Mouse (Mus musculus) midbrain, postnatal 0 days (tissue): ENCODE measurements around the gene Map1b. TPM values are rescaled to one million over a fixed set of nuclear protein-coding genes. Genes with fewer than 3 reads are reported as not detected.

Experiments used
- ATAC-seq: fragments of 200-750 bp; cut with Nextera tagmentation; 2 replicates; pipeline ENCODE4 v1.8.0; 2017; ENCODE audit warnings: moderate number of reproducible peaks, mild to moderate bottlenecking, moderate TSS enrichment, moderate library complexity; ENCODE audit not compliant: low FRiP score
- DNase-seq: peaks from one replicate; pipeline ENCODE4 v3.0.0-alpha.2; 2015; ENCODE audit warnings: low spot score
- H3K27ac ChIP-seq: fragments of 300-500 bp; sonication (generic); 2 replicates; pipeline ENCODE4 v1.5.1; 2014; ENCODE audit warnings: low read depth, mild to moderate bottlenecking, low read length, mixed read lengths
- H3K27me3 ChIP-seq: fragments of 300-500 bp; sonication (generic); 2 replicates; pipeline ENCODE4 v1.6.1; 2014; ENCODE audit warnings: low read length, control low read depth, mixed read lengths; ENCODE audit not compliant: insufficient read depth
- H3K36me3 ChIP-seq: fragments of 300-500 bp; sonication (generic); 2 replicates; pipeline ENCODE4 v1.6.1; 2014; ENCODE audit warnings: low read length, control low read depth, mixed read lengths; ENCODE audit not compliant: insufficient read depth
- H3K4me1 ChIP-seq: fragments of 300-500 bp; sonication (generic); 2 replicates; pipeline ENCODE4 v1.6.1; 2014; ENCODE audit warnings: mild to moderate bottlenecking, control low read depth, antibody characterized with exemption, low read length, mixed read lengths; ENCODE audit not compliant: insufficient read depth
- H3K4me2 ChIP-seq: fragments of 300-500 bp; sonication (generic); 2 replicates; pipeline ENCODE4 v1.6.1; 2014; ENCODE audit warnings: low read depth, mild to moderate bottlenecking, low read length, mixed read lengths; ENCODE audit not compliant: poor library complexity, severe bottlenecking
- H3K4me3 ChIP-seq: fragments of 300-500 bp; sonication (generic); 2 replicates; pipeline ENCODE4 v1.5.1; 2014; ENCODE audit warnings: low read depth, mild to moderate bottlenecking, low read length, moderate library complexity
- H3K9ac ChIP-seq: fragments of 300-500 bp; sonication (generic); replicated peaks from 2 replicates; pipeline ENCODE4 v1.6.1; 2014; ENCODE audit warnings: mild to moderate bottlenecking, low read length, moderate library complexity, mixed read lengths; ENCODE audit not compliant: poor library complexity, severe bottlenecking
- H3K9me3 ChIP-seq: fragments of 300-500 bp; sonication (generic); 2 replicates; pipeline ENCODE4 v1.6.1; 2016; ENCODE audit warnings: low read length, control low read depth
- CTCF ChIP-seq: IDR thresholded peaks from 2 replicates; pipeline ENCODE4 v1.5.1; 2016; ENCODE audit warnings: antibody characterized with exemption, mild to moderate bottlenecking
- WGBS: fragments of 180-500 bp; shearing (Covaris S2); extraction: QIAGEN DNeasy Blood & Tissue Kit; methylation state at CpG from one replicate; pipeline ENCODE4 v1.1.7; 2014; 5-methylcytosine and 5-hydroxymethylcytosine counted together
- polyA plus RNA-seq: library from polyadenylated mRNA; unstranded; fragments of >200 nt; fragmentation: Nextera tagmentation; extraction: Ambion mirVana; gene quantifications from 2 replicates; pipeline ENCODE4 v1.2.1, GENCODE M21; 2015
- total RNA-seq: library from RNA; depleted of rRNA; stranded (reverse); fragments of >200 nt; gene quantifications from 2 replicates; pipeline ENCODE4 v1.2.3, GENCODE M21; 2014

Map1b gene
- total and polyA plus RNA-seq, 2 experiments from 2014 or later, result 913 to 2,125 TPM

DNA sequence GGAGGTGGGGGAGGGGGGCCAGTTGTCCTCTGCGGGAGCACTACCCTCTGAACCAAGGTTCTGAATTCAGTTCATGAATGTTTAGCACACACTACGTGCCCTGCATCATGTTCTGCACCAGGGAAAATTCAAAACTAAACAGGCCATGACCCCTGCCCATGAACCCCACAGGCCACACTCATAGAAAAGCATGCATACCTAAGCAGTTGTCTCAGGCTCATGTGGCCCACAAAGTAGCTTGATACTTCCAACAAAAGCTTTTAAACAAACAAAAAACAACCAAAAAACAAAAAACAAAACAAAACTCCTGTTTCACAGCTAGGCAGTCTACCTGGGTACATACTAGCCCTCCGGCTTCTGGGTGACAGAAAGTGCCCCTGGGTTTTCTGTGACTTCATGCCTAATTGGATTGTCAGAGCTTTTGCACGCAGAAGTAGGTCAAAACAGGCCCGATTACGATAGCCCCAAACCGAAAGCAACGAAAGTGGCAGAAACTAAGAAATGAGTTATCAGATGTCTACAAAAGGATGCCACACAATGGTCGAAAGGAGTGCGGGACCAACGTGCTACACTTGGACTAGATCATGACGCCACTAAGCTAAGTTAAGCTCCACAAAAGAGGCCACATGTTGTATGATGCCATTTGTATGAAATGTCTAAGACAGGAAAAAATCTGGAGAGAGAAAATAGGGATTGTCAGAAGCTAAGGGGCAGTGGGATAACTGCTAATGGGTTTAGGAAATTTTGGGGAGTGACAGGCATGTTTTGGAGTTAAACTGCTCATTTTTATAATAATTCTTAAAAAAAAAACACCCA, 73.7 kb downstream of the Map1b start:
- Histone ChIP-seq H3K36me3 (peaks cover 23% of the 10 kb centered on the region), H3K27ac (no peak overlapping the region; the same call in 1 of the 2 replicates), H3K4me1 (peaks cover 28% of the 10 kb centered on the region), H3K27me3 (no peaks in the 10 kb centered on the region), H3K4me3 (no peak overlapping the region), H3K9ac (no peak overlapping the region), H3K4me2 (no peak overlapping the region), H3K9me3 (no peaks in the 10 kb centered on the region)
- DNase-seq (no peak), ATAC-seq (no peak)
- 16% methylated on average over 12 of the region's 12 CpGs for WGBS
- TF ChIP-seq CTCF, result no peak

DNA sequence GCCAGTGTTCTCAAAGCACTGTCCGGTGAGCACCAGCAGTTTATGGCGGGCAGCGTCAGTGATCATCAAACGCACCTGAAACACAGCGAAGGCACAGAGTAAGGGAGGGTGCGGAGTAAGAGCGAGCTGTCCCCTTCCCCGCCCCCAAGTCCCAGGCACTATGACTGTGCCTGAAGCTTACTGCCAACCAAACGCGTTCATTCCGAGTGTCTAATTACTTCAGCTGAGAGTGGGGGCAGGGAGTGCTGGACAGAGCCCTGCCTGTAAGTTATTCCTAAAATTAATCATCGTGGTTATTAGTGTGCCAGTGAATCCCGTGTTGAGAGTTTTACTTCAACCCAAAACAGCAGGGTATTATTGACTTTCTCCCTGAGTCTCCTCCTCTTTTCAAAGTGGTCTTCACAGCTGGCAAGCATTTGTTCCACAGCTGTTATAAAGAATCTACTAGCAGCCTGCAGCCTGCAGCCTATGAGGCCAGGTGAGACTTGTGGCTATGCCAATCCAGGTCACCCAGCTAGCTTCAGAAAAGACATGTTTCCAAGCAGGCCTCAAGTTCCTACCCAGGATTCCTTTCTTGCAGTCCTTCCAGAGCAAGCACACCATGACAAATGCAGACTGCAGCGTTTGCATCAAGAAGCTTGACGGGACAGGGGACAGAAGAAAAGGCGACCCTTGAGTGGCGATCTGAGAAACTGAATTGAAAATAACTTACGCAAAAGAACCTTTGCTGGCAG, 74.5 kb downstream of the Map1b start:
- peaks cover 20% of the 10 kb centered on the region for H3K4me1 ChIP-seq
- peaks cover 28% of the 10 kb centered on the region for H3K36me3 ChIP-seq
- no peak overlapping the region; the same call in 1 of the 2 replicates for H3K27ac ChIP-seq
- no peak for TF ChIP-seq CTCF
- no peak for ATAC-seq
- H3K9ac ChIP-seq, result no peak overlapping the region
- H3K4me3 ChIP-seq, result no peak overlapping the region
- H3K4me2 ChIP-seq, result no peak overlapping the region
- WGBS, result 39% methylated on average over 18 of the region's 18 CpGs
- H3K9me3 ChIP-seq, result no peaks in the 10 kb centered on the region
- DNase-seq, result no peak
- no peaks in the 10 kb centered on the region for H3K27me3 ChIP-seq

DNA sequence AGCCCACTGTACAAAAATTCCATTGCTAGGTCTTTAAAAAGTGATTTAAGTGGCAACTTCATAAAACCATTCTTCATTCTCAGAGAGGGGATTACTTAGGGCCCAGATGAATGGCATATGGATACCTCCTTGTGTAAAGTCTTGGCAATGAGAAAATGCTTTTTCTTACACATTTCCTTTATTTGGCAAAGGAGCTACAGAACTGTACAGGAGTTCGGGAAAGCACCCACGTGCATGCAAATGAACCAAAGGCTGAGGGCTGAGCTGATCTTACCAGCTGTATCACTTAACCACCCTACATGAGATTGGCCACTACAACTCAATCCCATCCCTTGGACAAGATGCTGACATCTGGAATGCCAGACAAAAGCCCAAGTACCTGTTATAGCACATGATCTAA, 76.1 kb downstream of the Map1b start:
- H3K9me3 ChIP-seq, result no peaks in the 10 kb centered on the region
- peaks cover 12% of the 10 kb centered on the region for H3K4me1 ChIP-seq
- 72% methylated on average over 2 of the region's 2 CpGs for WGBS
- ATAC-seq (no peak), DNase-seq (no peak)
- no peak overlapping the region for H3K9ac ChIP-seq
- H3K36me3 ChIP-seq, result peaks cover 32% of the 10 kb centered on the region
- H3K4me3 ChIP-seq, result no peak overlapping the region
- H3K27me3 ChIP-seq, result no peaks in the 10 kb centered on the region
- H3K4me2 ChIP-seq, result no peak overlapping the region
- no peak for TF ChIP-seq CTCF
- no peak overlapping the region for H3K27ac ChIP-seq

DNA sequence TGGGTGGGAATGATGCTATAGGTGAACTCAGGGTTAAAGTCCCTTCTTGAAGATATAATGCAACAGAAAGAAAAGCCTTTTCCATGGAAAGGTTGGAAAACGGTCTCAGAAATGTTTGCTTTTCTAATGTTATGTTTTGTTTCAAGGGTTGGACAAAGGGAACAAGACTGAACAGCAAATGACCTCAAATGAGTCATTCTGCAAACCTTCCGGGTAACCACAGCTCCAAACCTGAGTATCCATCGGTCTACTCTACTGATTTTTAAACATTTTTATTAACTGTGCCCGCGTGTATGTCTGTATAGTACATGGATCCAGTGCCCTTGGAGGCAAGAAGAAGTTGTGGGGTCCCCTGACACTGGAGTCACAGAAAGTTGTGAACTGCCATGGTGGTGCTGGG, 77.0 kb downstream of the Map1b start:
- H3K4me2 ChIP-seq, result no peak overlapping the region
- peaks cover 40% of the 10 kb centered on the region for H3K36me3 ChIP-seq
- no peaks in the 10 kb centered on the region for H3K9me3 ChIP-seq
- no peak for DNase-seq
- no peak overlapping the region for H3K9ac ChIP-seq
- no peaks in the 10 kb centered on the region for H3K27me3 ChIP-seq
- ATAC-seq, result no peak
- 96% methylated on average over 5 of the region's 5 CpGs for WGBS
- no peak overlapping the region for H3K4me3 ChIP-seq
- peaks cover 8% of the 10 kb centered on the region for H3K4me1 ChIP-seq
- TF ChIP-seq CTCF, result no peak
- no peak overlapping the region for H3K27ac ChIP-seq

- H3K4me2 ChIP-seq, result no peak overlapping the region
- no peak overlapping the region for H3K4me3 ChIP-seq
- DNase-seq, result no peak
- H3K4me1 ChIP-seq, result no peaks in the 10 kb centered on the region; the same call in 1 of the 2 replicates
- no peak for TF ChIP-seq CTCF
- ATAC-seq, result no peak
- H3K9ac ChIP-seq, result no peak overlapping the region
- no peak overlapping the region for H3K27ac ChIP-seq
- no peaks in the 10 kb centered on the region for H3K27me3 ChIP-seq
- H3K36me3 ChIP-seq, result peaks cover 60% of the 10 kb centered on the region
- H3K9me3 ChIP-seq, result no peaks in the 10 kb centered on the region
Measured at GRCm38 (mm10) chr13:99437051-99437450, 79.3 kb downstream of the Map1b start.

DNA sequence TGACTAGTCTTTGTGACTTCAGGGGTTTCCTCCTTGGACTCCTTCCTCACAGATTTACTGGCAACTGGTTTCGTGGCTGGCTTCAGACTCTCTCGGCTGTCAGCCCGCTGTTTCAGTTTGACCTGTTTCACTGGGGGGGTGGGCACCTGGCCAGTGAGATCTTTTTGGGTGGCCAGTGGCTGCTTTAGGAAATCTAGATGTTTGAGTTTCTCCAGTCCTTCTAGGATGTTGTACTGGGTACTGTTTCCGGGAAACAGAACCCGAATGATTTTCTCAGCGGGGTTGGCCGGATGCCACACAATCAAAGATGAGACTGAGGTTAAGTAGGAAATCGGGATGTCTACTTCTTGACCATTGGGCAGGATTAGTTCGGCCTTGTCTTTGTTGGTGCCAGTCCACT, 81.8 kb downstream of the Map1b start:
- Histone ChIP-seq H3K4me3 (no peak overlapping the region), H3K4me2 (no peak overlapping the region), H3K36me3 (peaks cover 63% of the 10 kb centered on the region), H3K9me3 (no peaks in the 10 kb centered on the region), H3K27ac (no peak overlapping the region), H3K4me1 (no peaks in the 10 kb centered on the region), H3K27me3 (no peaks in the 10 kb centered on the region), H3K9ac (no peak overlapping the region)
- WGBS, result 92% methylated on average over 9 of the region's 9 CpGs
- DNase-seq, result no peak
- no peak for TF ChIP-seq CTCF
- ATAC-seq, result no peak
